ENCODE assay signal across 22 mouse cellular contexts in the genomic region with DNA sequence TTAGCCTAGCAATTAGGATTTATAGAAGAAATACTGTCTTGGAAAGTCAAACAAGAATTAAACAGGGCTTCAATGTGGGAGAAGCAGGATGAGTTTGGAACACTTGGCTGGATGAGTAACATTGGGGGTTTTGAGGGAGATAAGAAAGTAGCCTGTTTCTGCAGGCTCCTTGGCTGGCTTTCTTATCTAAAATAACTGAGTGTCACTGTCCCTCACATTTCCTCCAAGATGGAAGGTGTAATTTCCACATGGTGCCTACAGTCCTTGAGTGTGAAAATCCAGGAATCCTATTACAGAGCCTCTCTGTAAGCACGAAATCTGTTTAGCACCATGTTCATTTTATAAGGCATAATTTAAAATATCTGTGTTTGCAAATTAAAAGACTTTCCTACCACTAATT.
DNase-seq lines count a peak whose midpoint lies in the region; ATAC-seq and TF ChIP-seq lines count a peak whose summit lies in the region.
"Had no signal": no experiment of that assay in that cellular context is flagged by ENCODE, and none has a peak within 500 bp of the region (broad histone marks: within the 10 kb centered on the region; RNA-seq: fewer than 3 reads in every experiment).

No protein-coding gene starts in this region.

- no peak overlapping the region for H3K4me3 ChIP-seq in liver, embryonic 11.5 days (ENCODE audit: low read depth, low read length)
- no peak overlapping the region for H3K4me3 ChIP-seq in liver, postnatal 0 days (ENCODE audit: low read depth, low read length)
- no peak overlapping the region for H3K4me3 ChIP-seq in kidney, adult 2 months (ENCODE audit: insufficient read depth, low read depth, low read length)

- no peak overlapping the region for H3K9ac ChIP-seq in liver, embryonic 11.5 days (ENCODE audit: low read depth, low read length)
- H3K9ac ChIP-seq in liver, postnatal 0 days (replicated peaks) = no peak overlapping the region

- H3K9me3 ChIP-seq in liver, embryonic 11.5 days (ENCODE audit: control insufficient read depth, low read length) = no peaks in the 10 kb centered on the region
- H3K9me3 ChIP-seq in liver, postnatal 0 days (ENCODE audit: low read length) = no peaks in the 10 kb centered on the region
- H3K9me3 ChIP-seq: G1E had no signal

- no peak for TF ChIP-seq CTCF in liver, postnatal 0 days (IDR thresholded peaks at IDR 0.05; ENCODE audit: low read depth)
- no peak for TF ChIP-seq CTCF in kidney, adult 2 months (conservative IDR thresholded peaks at IDR 0.05; ENCODE audit: insufficient read depth, insufficient read length, low read depth, low read length)

- H3K27me3 ChIP-seq in liver, embryonic 11.5 days (replicated peaks; ENCODE audit: control insufficient read depth, insufficient read depth, low read length) = no peaks in the 10 kb centered on the region
- no peaks in the 10 kb centered on the region for H3K27me3 ChIP-seq in liver, postnatal 0 days (ENCODE audit: insufficient read depth, low read length)
- no peaks in the 10 kb centered on the region for H3K27me3 ChIP-seq in kidney, adult 2 months (replicated peaks; ENCODE audit: control insufficient read depth, insufficient read depth, low read length)
- H3K27me3 ChIP-seq: CH12.LX, Patski had no signal

- H3K36me3 ChIP-seq in liver, embryonic 11.5 days (ENCODE audit: control insufficient read depth, insufficient read depth, low read length) = no peaks in the 10 kb centered on the region
- H3K36me3 ChIP-seq in liver, postnatal 0 days (replicated peaks; ENCODE audit: insufficient read depth, low read length) = no peaks in the 10 kb centered on the region
- no peaks in the 10 kb centered on the region for H3K36me3 ChIP-seq in kidney, adult 2 months (ENCODE audit: control insufficient read depth, insufficient read depth, low read length)
- H3K36me3 ChIP-seq: G1E had no signal

- DNase-seq in frontal cortex, adult 2 months (ENCODE audit: extremely low spot score in 1 of 2, low spot score in 1 of 2) = no peak
- DNase-seq in liver, embryonic 11.5 days (ENCODE audit: low spot score) = no peak
- no peak for DNase-seq in liver, postnatal 0 days
- peak; percentile 14 for DNase-seq in brain, adult 2 months (ENCODE audit: low read depth, low spot score)
- DNase-seq in kidney, adult 2 months = no peak
- DNase-seq: adrenal gland, adult 2 months; adrenal gland, adult 8-10 months; adrenal gland, postnatal 10 days; adrenal gland, postnatal 14 days; adrenal gland, postnatal 25 days; adrenal gland, postnatal 36 days; B cell, adult 2 months; cerebellum, adult 11 months; cerebellum, adult 11-12 months; cerebellum, adult 18-20 months; cerebellum, adult 2 months had no signal

- no peak overlapping the region for H3K27ac ChIP-seq in liver, embryonic 11.5 days (ENCODE audit: low read depth, low read length)
- no peak overlapping the region for H3K27ac ChIP-seq in liver, postnatal 0 days (ENCODE audit: low read depth)
- H3K27ac ChIP-seq in kidney, adult 2 months (ENCODE audit: insufficient read depth, low read depth, low read length) = no peak overlapping the region

- H3K4me2 ChIP-seq in liver, embryonic 11.5 days = no peak overlapping the region
- no peak overlapping the region for H3K4me2 ChIP-seq in liver, postnatal 0 days (ENCODE audit: low read depth, low read length)

- no peaks in the 10 kb centered on the region for H3K4me1 ChIP-seq in liver, embryonic 11.5 days (replicated peaks; ENCODE audit: control insufficient read depth, insufficient read depth, low read length)
- H3K4me1 ChIP-seq in liver, postnatal 0 days (ENCODE audit: insufficient read depth) = no peaks in the 10 kb centered on the region
- H3K4me1 ChIP-seq in kidney, adult 2 months (ENCODE audit: control insufficient read depth, insufficient read depth, low read length) = no peaks in the 10 kb centered on the region

- no peak for TF ChIP-seq EP300 in liver, postnatal 0 days (IDR thresholded peaks at IDR 0.05; ENCODE audit: low read depth)

- ATAC-seq in frontal cortex, adult (ENCODE audit: low TSS enrichment) = peak; percentile 62
- ATAC-seq in liver, embryonic 11.5 days (replicated peaks; ENCODE audit: low FRiP score) = 0 out of 2 replicates have a peak, but pooled peaks have one; percentile 50
- no peak for ATAC-seq in liver, postnatal 0 days
- ATAC-seq: activated CD4-positive, CD25-positive, alpha-beta regulatory T cell, adult 4 months; CD4-positive, CD25-positive, alpha-beta regulatory T cell, adult 4 months; Patski had no signal

- WGBS in liver, embryonic 11.5 days = 59% methylated on average over 1 of the region's 1 CpGs
- 66% methylated on average over 1 of the region's 1 CpGs for WGBS in liver, postnatal 0 days (ENCODE audit: insufficient replicate concordance)
- WGBS in kidney, adult 2 months = 83% methylated on average over 1 of the region's 1 CpGs

- no peak for TF ChIP-seq POLR2A in kidney, adult 2 months (IDR thresholded peaks at IDR 0.05; ENCODE audit: low read depth, low read length)
